Mouse (Mus musculus): Measurements from ENCODE around the gene Plch2.
A peak's percentile ranks its signal among the peaks of the same experiment; 100 is the strongest.

The Plch2 gene

GRCm38 (mm10) chr4:154986750-154987149 lies 69.8 kb downstream of the Plch2 start:
- no peak for DNase-seq (ENCODE audit: low read depth, low spot score)

GRCm38 (mm10) chr4:154986096-154986495 lies 70.5 kb downstream of the Plch2 start:
- DNase-seq (ENCODE audit: low read depth, low spot score): peak; percentile 54

- DNase-seq (ENCODE audit: low read depth, low spot score): no peak
Observed at GRCm38 (mm10) chr4:154985151-154985777, 71.3 kb downstream of the Plch2 start.

GRCm38 (mm10) chr4:154983767-154984166 lies 72.8 kb downstream of the Plch2 start:
- DNase-seq (ENCODE audit: low read depth, low spot score): no peak

GRCm38 (mm10) chr4:154982247-154983120 lies 74.1 kb downstream of the Plch2 start:
- no peak for DNase-seq (ENCODE audit: low read depth, low spot score)

GRCm38 (mm10) chr4:154981530-154981929 lies 75.1 kb downstream of the Plch2 start:
- DNase-seq (ENCODE audit: low read depth, low spot score): no peak

- DNase-seq (ENCODE audit: low read depth, low spot score): no peak
Observed at GRCm38 (mm10) chr4:154981076-154981475, 75.5 kb downstream of the Plch2 start.

GRCm38 (mm10) chr4:154980110-154980509 lies 76.5 kb downstream of the Plch2 start:
- no peak for DNase-seq (ENCODE audit: low read depth, low spot score)

- DNase-seq (ENCODE audit: low read depth, low spot score): no peak
Observed at GRCm38 (mm10) chr4:154974163-154974611, 82.4 kb downstream of the Plch2 start.

- no peak for DNase-seq (ENCODE audit: low read depth, low spot score)
Observed at GRCm38 (mm10) chr4:154972546-154972945, 84.0 kb downstream of the Plch2 start.

GRCm38 (mm10) chr4:154967173-154967572 lies 89.4 kb downstream of the Plch2 start:
- DNase-seq (ENCODE audit: low read depth, low spot score): no peak

- DNase-seq (ENCODE audit: low read depth, low spot score): no peak
Observed at GRCm38 (mm10) chr4:154965856-154966255, 90.7 kb downstream of the Plch2 start.

GRCm38 (mm10) chr4:154964581-154965235 lies 91.9 kb downstream of the Plch2 start:
- DNase-seq (ENCODE audit: low read depth, low spot score): no peak

GRCm38 (mm10) chr4:154963901-154964580 lies 92.5 kb downstream of the Plch2 start, which contains the start of gene Pank4:
Gene Pank4 (plus strand): TSS chr4:154964123.
- DNase-seq (ENCODE audit: low read depth, low spot score): peak; percentile 85

- DNase-seq (ENCODE audit: low read depth, low spot score): no peak
Observed at GRCm38 (mm10) chr4:154963190-154963836, 93.3 kb downstream of the Plch2 start.

GRCm38 (mm10) chr4:154962683-154963082 lies 93.9 kb downstream of the Plch2 start:
- DNase-seq (ENCODE audit: low read depth, low spot score): no peak

GRCm38 (mm10) chr4:154961911-154962310 lies 94.7 kb downstream of the Plch2 start:
- no peak for DNase-seq (ENCODE audit: low read depth, low spot score)

GRCm38 (mm10) chr4:154961226-154961738 lies 95.3 kb downstream of the Plch2 start:
- no peak for DNase-seq (ENCODE audit: low read depth, low spot score)

GRCm38 (mm10) chr4:154960690-154961225 lies 95.8 kb downstream of the Plch2 start, which contains the start of gene Hes5:
Gene Hes5 (plus strand): TSS chr4:154960923.
- DNase-seq (ENCODE audit: low read depth, low spot score): no peak

GRCm38 (mm10) chr4:154960021-154960689 lies 96.4 kb downstream of the Plch2 start:
- no peak for DNase-seq (ENCODE audit: low read depth, low spot score)
